Mouse (Mus musculus) limb, embryonic 15.5 days (tissue): ENCODE data around the gene Sec11a. TPM values are rescaled to one million over a fixed set of nuclear protein-coding genes. Genes with fewer than 3 reads are reported as not detected.

Experiments
- ATAC-seq: fragments of 200-750 bp; cut with Nextera tagmentation; 2 replicates; pipeline ENCODE4 v1.8.0; 2017; ENCODE audit warnings: low read depth, moderate TSS enrichment; ENCODE audit not compliant: insufficient number of reproducible peaks, low FRiP score, low TSS enrichment
- H3K27ac ChIP-seq: fragments of 300-500 bp; sonication (generic); 2 replicates; pipeline ENCODE4 v1.5.1; 2015; ENCODE audit warnings: moderate library complexity, mild to moderate bottlenecking, inconsistent platforms
- H3K27me3 ChIP-seq: fragments of 300-500 bp; sonication (generic); 2 replicates; pipeline ENCODE4 v1.6.1; 2015; ENCODE audit warnings: inconsistent platforms
- H3K36me3 ChIP-seq: fragments of 300-500 bp; sonication (generic); 2 replicates; pipeline ENCODE4 v1.6.1; 2015; ENCODE audit warnings: inconsistent platforms
- H3K4me1 ChIP-seq: fragments of 300-500 bp; sonication (generic); 2 replicates; pipeline ENCODE4 v1.6.1; 2015; ENCODE audit warnings: inconsistent platforms
- H3K4me2 ChIP-seq: fragments of 300-500 bp; sonication (generic); 2 replicates; pipeline ENCODE4 v1.6.1; 2015; ENCODE audit warnings: mild to moderate bottlenecking, inconsistent platforms
- H3K4me3 ChIP-seq: fragments of 300-500 bp; sonication (generic); 2 replicates; pipeline ENCODE4 v1.5.1; 2015; ENCODE audit warnings: mild to moderate bottlenecking, inconsistent platforms
- H3K9ac ChIP-seq: fragments of 300-500 bp; sonication (generic); 2 replicates; pipeline ENCODE4 v1.6.1; 2015; ENCODE audit warnings: inconsistent platforms
- H3K9me3 ChIP-seq: fragments of 300-500 bp; sonication (generic); 2 replicates; pipeline ENCODE4 v1.6.1; 2016; ENCODE audit warnings: inconsistent platforms
- WGBS: fragments of 180-500 bp; shearing (Covaris S2); methylation state at CpG from one replicate; pipeline ENCODE4 v1.1.7; 2015; 5-methylcytosine and 5-hydroxymethylcytosine counted together
- polyA plus RNA-seq: library from polyadenylated mRNA; unstranded; fragments of >200 nt; fragmentation: Nextera tagmentation; extraction: Ambion mirVana; gene quantifications from 2 replicates; pipeline ENCODE4 v1.2.1, GENCODE M21; 2015

Sec11a gene
- polyA plus RNA-seq, 1 experiment from 2014 or later: 230 TPM

GRCm38 (mm10) chr7:80893086-80893752 lies 54.4 kb downstream of the Sec11a start:
- Histone ChIP-seq H3K27ac (no peak overlapping the region), H3K9ac (no peak overlapping the region), H3K9me3 (no peaks in the 10 kb centered on the region), H3K36me3 (peaks cover 70% of the 10 kb centered on the region), H3K4me2 (no peak overlapping the region), H3K4me1 (peaks cover 13% of the 10 kb centered on the region), H3K4me3 (no peak overlapping the region), H3K27me3 (no peaks in the 10 kb centered on the region)
- 94% methylated on average over 15 of the region's 15 CpGs for WGBS
- ATAC-seq: no peak

- no peak for ATAC-seq
- 74% methylated on average over 13 of the region's 13 CpGs for WGBS
- Histone ChIP-seq H3K4me3 (no peak overlapping the region), H3K4me2 (no peak overlapping the region), H3K9ac (no peak overlapping the region), H3K4me1 (peaks cover 13% of the 10 kb centered on the region), H3K9me3 (no peaks in the 10 kb centered on the region), H3K27ac (peak overlapping the region; percentile 87), H3K27me3 (no peaks in the 10 kb centered on the region), H3K36me3 (peaks cover 40% of the 10 kb centered on the region)
These were observed 57.7 kb downstream of the Sec11a start for GRCm38 (mm10) chr7:80889841-80890241.

GRCm38 (mm10) chr7:80889021-80889511 lies 58.5 kb downstream of the Sec11a start:
- H3K27me3 ChIP-seq: no peaks in the 10 kb centered on the region
- WGBS: 39% methylated on average over 9 of the region's 9 CpGs
- H3K27ac ChIP-seq: peak overlapping the region; percentile 87
- no peak overlapping the region for H3K4me3 ChIP-seq
- ATAC-seq: peak; percentile 85
- peaks cover 13% of the 10 kb centered on the region for H3K4me1 ChIP-seq
- peaks cover 35% of the 10 kb centered on the region for H3K36me3 ChIP-seq
- no peak overlapping the region for H3K4me2 ChIP-seq
- H3K9me3 ChIP-seq: no peaks in the 10 kb centered on the region
- no peak overlapping the region for H3K9ac ChIP-seq

- 70% methylated on average over 7 of the region's 7 CpGs for WGBS
These were observed 59.0 kb downstream of the Sec11a start for GRCm38 (mm10) chr7:80888595-80888994.

GRCm38 (mm10) chr7:80885666-80886065 lies 61.9 kb downstream of the Sec11a start:
- WGBS: 28% methylated on average over 1 of the region's 1 CpGs
- ATAC-seq: no peak
- Histone ChIP-seq H3K9ac (no peak overlapping the region), H3K4me1 (peaks cover 21% of the 10 kb centered on the region), H3K4me2 (no peak overlapping the region), H3K4me3 (no peak overlapping the region), H3K27me3 (no peaks in the 10 kb centered on the region), H3K36me3 (peaks cover 1% of the 10 kb centered on the region), H3K27ac (no peak overlapping the region), H3K9me3 (no peaks in the 10 kb centered on the region)

More at GRCm38 (mm10) chr7:80888595-80888994, 59.0 kb downstream of the Sec11a start:
- Histone ChIP-seq H3K4me3 (no peak overlapping the region), H3K9ac (no peak overlapping the region), H3K4me2 (no peak overlapping the region), H3K27ac (peak overlapping the region; percentile 87), H3K4me1 (peaks cover 13% of the 10 kb centered on the region), H3K36me3 (peaks cover 31% of the 10 kb centered on the region), H3K27me3 (no peaks in the 10 kb centered on the region), H3K9me3 (no peaks in the 10 kb centered on the region)
- ATAC-seq: no peak

GRCm38 (mm10) chr7:80882830-80883505 lies 64.6 kb downstream of the Sec11a start:
- Histone ChIP-seq H3K36me3 (peaks cover 2% of the 10 kb centered on the region), H3K9ac (no peak overlapping the region), H3K9me3 (no peaks in the 10 kb centered on the region), H3K27ac (no peak overlapping the region), H3K27me3 (no peaks in the 10 kb centered on the region), H3K4me2 (peak overlapping the region; percentile 36), H3K4me1 (0 out of 2 replicates have a peak, but pooled peaks cover 8% of the 10 kb centered on the region), H3K4me3 (peak overlapping the region; percentile 4)
- 21% methylated on average over 14 of the region's 14 CpGs for WGBS
- ATAC-seq: peak; percentile 83

GRCm38 (mm10) chr7:80875727-80876126 lies 71.9 kb downstream of the Sec11a start:
- Histone ChIP-seq H3K9me3 (no peaks in the 10 kb centered on the region), H3K4me1 (no peaks in the 10 kb centered on the region; the same call in 1 of the 2 replicates), H3K4me3 (no peak overlapping the region), H3K27ac (no peak overlapping the region), H3K36me3 (peaks cover 63% of the 10 kb centered on the region), H3K4me2 (no peak overlapping the region), H3K27me3 (no peaks in the 10 kb centered on the region), H3K9ac (no peak overlapping the region)
- 55% methylated on average over 37 of the region's 37 CpGs for WGBS
- ATAC-seq: no peak

GRCm38 (mm10) chr7:80873631-80874030 lies 73.9 kb downstream of the Sec11a start:
- WGBS: 93% methylated on average over 2 of the region's 2 CpGs

GRCm38 (mm10) chr7:80873038-80873437 lies 74.5 kb downstream of the Sec11a start:
- no peak overlapping the region for H3K27ac ChIP-seq
- H3K4me1 ChIP-seq: no peaks in the 10 kb centered on the region; the same call in 1 of the 2 replicates
- no peaks in the 10 kb centered on the region for H3K27me3 ChIP-seq
- H3K36me3 ChIP-seq: peaks cover 77% of the 10 kb centered on the region
- 90% methylated on average over 5 of the region's 5 CpGs for WGBS
- ATAC-seq: no peak
- no peak overlapping the region for H3K4me3 ChIP-seq
- no peaks in the 10 kb centered on the region for H3K9me3 ChIP-seq
- H3K9ac ChIP-seq: no peak overlapping the region
- H3K4me2 ChIP-seq: no peak overlapping the region

More at GRCm38 (mm10) chr7:80873631-80874030, 73.9 kb downstream of the Sec11a start:
- Histone ChIP-seq H3K27ac (no peak overlapping the region), H3K36me3 (peaks cover 75% of the 10 kb centered on the region), H3K27me3 (no peaks in the 10 kb centered on the region), H3K4me2 (no peak overlapping the region), H3K9ac (no peak overlapping the region), H3K9me3 (no peaks in the 10 kb centered on the region), H3K4me1 (no peaks in the 10 kb centered on the region; the same call in 1 of the 2 replicates), H3K4me3 (no peak overlapping the region)
- no peak for ATAC-seq

GRCm38 (mm10) chr7:80868686-80869085 lies 78.9 kb downstream of the Sec11a start:
- Histone ChIP-seq H3K27me3 (no peaks in the 10 kb centered on the region), H3K27ac (no peak overlapping the region), H3K4me3 (no peak overlapping the region), H3K4me1 (no peaks in the 10 kb centered on the region), H3K36me3 (peaks cover 72% of the 10 kb centered on the region), H3K9me3 (no peaks in the 10 kb centered on the region), H3K4me2 (no peak overlapping the region), H3K9ac (no peak overlapping the region)
- no peak for ATAC-seq
- WGBS: 76% methylated on average over 2 of the region's 2 CpGs

- H3K4me2 ChIP-seq: no peak overlapping the region
- peaks cover 11% of the 10 kb centered on the region for H3K4me1 ChIP-seq
- no peak overlapping the region for H3K27ac ChIP-seq
- no peaks in the 10 kb centered on the region for H3K27me3 ChIP-seq
- peaks cover 63% of the 10 kb centered on the region for H3K36me3 ChIP-seq
- no peak overlapping the region for H3K9ac ChIP-seq
- H3K9me3 ChIP-seq: no peaks in the 10 kb centered on the region
- H3K4me3 ChIP-seq: no peak overlapping the region
- WGBS: 84% methylated on average over 7 of the region's 7 CpGs
- no peak for ATAC-seq
These were observed 80.9 kb downstream of the Sec11a start for GRCm38 (mm10) chr7:80866514-80867147.

GRCm38 (mm10) chr7:80865521-80865920 lies 82.1 kb downstream of the Sec11a start:
- Histone ChIP-seq H3K4me2 (no peak overlapping the region), H3K9me3 (no peaks in the 10 kb centered on the region), H3K9ac (no peak overlapping the region), H3K27me3 (no peaks in the 10 kb centered on the region), H3K36me3 (peaks cover 56% of the 10 kb centered on the region), H3K4me1 (peaks cover 13% of the 10 kb centered on the region), H3K27ac (no peak overlapping the region), H3K4me3 (no peak overlapping the region)
- 91% methylated on average over 7 of the region's 7 CpGs for WGBS
- no peak for ATAC-seq
